Mouse (Mus musculus) ES-Bruce4 (cell line): ENCODE measurements around the gene Abhd17b. TPM values are rescaled to one million over a fixed set of nuclear protein-coding genes. Genes with fewer than 3 reads are reported as not detected.

Experiments used
- H3K27ac ChIP-seq: 2 replicates; pipeline ENCODE4 v1.5.1; 2012; ENCODE audit warnings: low read length, inconsistent platforms; ENCODE audit not compliant: insufficient read depth
- H3K27me3 ChIP-seq: 2 replicates; pipeline ENCODE4 v1.6.1; 2012; ENCODE audit warnings: mild to moderate bottlenecking, low read length, inconsistent platforms; ENCODE audit not compliant: control insufficient read depth, poor library complexity, insufficient read depth, severe bottlenecking
- H3K36me3 ChIP-seq: 2 replicates; pipeline ENCODE4 v1.6.1; 2012; ENCODE audit warnings: inconsistent platforms, mild to moderate bottlenecking, low read length, moderate library complexity; ENCODE audit not compliant: control insufficient read depth, poor library complexity, insufficient read depth, severe bottlenecking
- H3K4me1 ChIP-seq: one replicate; pipeline ENCODE4 v1.8.1; 2011; ENCODE audit warnings: low read length; ENCODE audit not compliant: control insufficient read depth, insufficient read depth
- H3K4me3 ChIP-seq: 2 replicates; pipeline ENCODE4 v1.5.1; 2011; ENCODE audit warnings: low read depth, mild to moderate bottlenecking, low read length
- H3K9ac ChIP-seq: 2 replicates; pipeline ENCODE4 v1.6.1; 2012; ENCODE audit warnings: low read depth, mild to moderate bottlenecking, inconsistent platforms; ENCODE audit not compliant: poor library complexity, severe bottlenecking
- H3K9me3 ChIP-seq: replicated peaks from 2 replicates; pipeline ENCODE4 v1.6.1; 2012; ENCODE audit warnings: mild to moderate bottlenecking, low read length, inconsistent platforms; ENCODE audit not compliant: control insufficient read depth, poor library complexity, insufficient read depth, severe bottlenecking
- CTCF ChIP-seq: IDR thresholded peaks from one replicate; pipeline ENCODE4 v1.8.1; 2011; ENCODE audit warnings: low read depth, low read length
- EP300 ChIP-seq: IDR thresholded peaks from 2 replicates; pipeline ENCODE4 v1.6.1; 2011; ENCODE audit warnings: low read depth, low read length; ENCODE audit not compliant: insufficient read depth
- POLR2A ChIP-seq: IDR thresholded peaks from one replicate; pipeline ENCODE4 v1.8.1; 2011; ENCODE audit warnings: low read length; ENCODE audit not compliant: insufficient read depth
- polyA plus RNA-seq: library from polyadenylated mRNA; stranded (reverse); fragments of >200 nt; gene quantifications from 2 replicates; pipeline ENCODE4 v1.2.4, GENCODE M21; 2011; ENCODE audit warnings: low read depth; ENCODE audit not compliant: missing spikeins, insufficient read depth, insufficient read length

Gene Abhd17b
- polyA plus RNA-seq, 1 experiment: 36.7 TPM

DNA sequence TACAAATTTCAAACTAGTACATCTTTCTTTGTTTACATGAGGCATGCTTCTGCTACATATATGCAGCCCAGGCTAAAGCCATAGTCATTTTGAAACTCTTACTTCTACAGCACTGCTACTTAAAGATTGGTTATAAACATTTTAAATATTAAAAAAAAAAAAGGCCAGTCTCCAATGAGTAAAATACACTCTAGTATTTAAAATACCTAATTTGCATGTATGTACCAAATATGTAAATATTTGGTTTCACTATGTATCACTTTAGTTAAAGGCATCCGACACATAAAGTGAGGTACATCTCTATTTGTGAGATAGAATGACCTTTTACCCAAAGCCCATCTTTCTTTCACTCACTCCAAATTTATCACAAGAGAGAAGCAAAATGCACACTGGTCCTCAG is 24.0 kb upstream of the Abhd17b start:
- no peak overlapping the region for H3K4me3 ChIP-seq
- no peaks in the 10 kb centered on the region for H3K36me3 ChIP-seq
- no peaks in the 10 kb centered on the region for H3K9me3 ChIP-seq
- H3K27ac ChIP-seq: no peak overlapping the region
- H3K9ac ChIP-seq: no peak overlapping the region
- no peaks in the 10 kb centered on the region for H3K27me3 ChIP-seq
- TF ChIP-seq EP300: no peak
- TF ChIP-seq CTCF: no peak
- no peak for TF ChIP-seq POLR2A
- H3K4me1 ChIP-seq: no peaks in the 10 kb centered on the region

DNA sequence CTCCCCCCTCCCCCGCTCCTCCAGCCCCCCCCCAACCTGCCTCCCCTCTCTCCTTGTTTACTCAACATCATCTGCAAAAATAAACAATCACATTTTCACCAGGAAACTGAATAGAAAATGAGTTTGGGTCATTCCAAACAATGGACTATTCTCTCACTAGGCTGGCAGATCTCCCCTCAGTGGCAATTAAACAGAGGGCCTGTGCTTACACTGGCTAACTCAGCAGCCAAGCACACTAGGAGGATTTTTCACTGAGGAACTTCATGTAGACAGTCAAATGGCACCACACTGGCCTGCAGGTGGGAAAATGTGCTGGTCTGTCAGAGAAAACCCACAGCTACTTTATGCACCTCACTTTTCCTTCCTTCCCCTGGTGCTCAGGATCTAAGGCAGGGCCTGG is 23.5 kb upstream of the Abhd17b start:
- Histone ChIP-seq H3K27me3 (no peaks in the 10 kb centered on the region), H3K4me1 (no peaks in the 10 kb centered on the region), H3K4me3 (no peak overlapping the region), H3K27ac (no peak overlapping the region), H3K36me3 (no peaks in the 10 kb centered on the region), H3K9ac (no peak overlapping the region), H3K9me3 (no peaks in the 10 kb centered on the region)
- TF ChIP-seq CTCF (no peak), EP300 (no peak), POLR2A (no peak)

DNA sequence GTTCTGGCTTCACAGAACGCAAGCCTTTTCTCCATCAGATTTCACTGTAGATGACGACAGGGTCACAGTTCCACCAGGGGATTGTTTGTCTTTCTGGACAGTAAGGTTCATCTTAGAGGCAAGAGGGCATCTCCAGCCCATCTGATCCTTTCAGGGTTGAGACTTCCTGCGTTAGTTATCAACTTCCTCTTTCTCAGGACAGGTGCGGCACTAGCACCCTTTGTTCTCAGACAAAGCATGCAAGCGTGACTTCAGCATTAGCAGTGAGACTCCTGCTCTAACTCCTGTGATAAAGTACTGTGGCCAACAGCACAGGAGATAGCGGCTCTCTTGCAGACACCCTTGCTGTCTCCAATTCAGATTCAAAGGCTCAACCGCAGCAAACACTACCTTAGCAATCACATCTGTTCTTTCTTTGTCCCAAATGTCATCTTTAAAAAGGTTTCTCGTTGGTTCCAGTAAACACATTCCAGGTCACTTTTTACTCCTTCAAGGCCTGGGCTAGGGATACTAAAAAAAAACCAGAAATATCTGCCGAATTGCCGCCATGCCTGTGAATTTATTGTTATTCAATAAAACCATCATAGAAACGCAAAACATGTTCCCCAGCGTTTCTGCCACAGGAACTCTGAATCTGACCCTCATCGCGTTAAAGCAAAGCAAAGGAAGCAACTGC is 22.2 kb upstream of the Abhd17b start:
- Histone ChIP-seq H3K4me3 (no peak overlapping the region), H3K27me3 (no peaks in the 10 kb centered on the region), H3K9ac (no peak overlapping the region), H3K9me3 (no peaks in the 10 kb centered on the region), H3K4me1 (no peaks in the 10 kb centered on the region), H3K27ac (peak overlapping the region; percentile 55; the same call in 1 of the 2 replicates), H3K36me3 (no peaks in the 10 kb centered on the region)
- no peak for TF ChIP-seq POLR2A
- TF ChIP-seq EP300: no peak
- TF ChIP-seq CTCF: no peak

DNA sequence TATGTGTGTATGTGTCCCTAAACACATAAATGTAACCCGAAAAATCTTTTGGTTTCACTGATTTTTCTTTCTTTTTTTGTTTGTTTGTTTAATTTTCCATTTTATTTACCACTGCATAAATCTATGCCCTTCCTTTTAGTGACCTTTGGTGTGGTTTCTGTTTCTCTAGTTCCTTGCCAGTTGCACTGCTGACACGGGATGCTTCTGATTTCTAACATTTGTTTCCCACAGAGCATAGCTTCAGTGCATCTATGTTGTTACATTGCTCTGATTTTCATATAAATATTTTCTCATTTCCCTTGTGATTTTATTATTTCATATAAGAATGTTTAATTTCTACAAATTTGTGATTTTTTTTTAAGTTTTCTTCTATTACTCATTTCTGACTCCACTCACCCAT is 17.6 kb upstream of the Abhd17b start:
- Histone ChIP-seq H3K9me3 (no peaks in the 10 kb centered on the region), H3K27ac (no peak overlapping the region), H3K4me1 (no peaks in the 10 kb centered on the region), H3K27me3 (no peaks in the 10 kb centered on the region), H3K9ac (no peak overlapping the region), H3K36me3 (no peaks in the 10 kb centered on the region), H3K4me3 (no peak overlapping the region)
- TF ChIP-seq POLR2A (no peak), EP300 (no peak), CTCF (no peak)

DNA sequence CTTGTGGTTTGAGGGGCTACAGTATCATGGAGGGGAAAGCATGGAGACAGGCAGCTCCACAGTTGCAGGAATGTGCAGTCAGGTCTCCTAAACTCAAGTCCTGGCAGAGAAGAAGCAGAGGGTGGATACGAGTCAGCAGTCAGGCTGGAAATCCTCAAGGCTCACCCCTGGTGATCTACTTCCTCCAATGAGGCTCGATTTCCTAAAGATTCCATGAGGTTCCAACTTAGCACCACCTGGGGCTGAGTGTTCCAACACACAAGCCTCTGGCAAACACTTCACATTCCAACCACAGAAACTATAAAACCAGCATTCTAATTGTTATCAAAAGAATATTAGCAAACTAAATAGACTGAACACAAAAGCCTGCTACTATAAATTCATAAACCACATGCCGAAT is 16.1 kb upstream of the Abhd17b start:
- TF ChIP-seq CTCF (no peak), POLR2A (no peak), EP300 (no peak)
- Histone ChIP-seq H3K4me1 (no peaks in the 10 kb centered on the region), H3K9ac (no peak overlapping the region), H3K9me3 (no peaks in the 10 kb centered on the region), H3K4me3 (no peak overlapping the region), H3K36me3 (no peaks in the 10 kb centered on the region), H3K27me3 (no peaks in the 10 kb centered on the region), H3K27ac (no peak overlapping the region)

DNA sequence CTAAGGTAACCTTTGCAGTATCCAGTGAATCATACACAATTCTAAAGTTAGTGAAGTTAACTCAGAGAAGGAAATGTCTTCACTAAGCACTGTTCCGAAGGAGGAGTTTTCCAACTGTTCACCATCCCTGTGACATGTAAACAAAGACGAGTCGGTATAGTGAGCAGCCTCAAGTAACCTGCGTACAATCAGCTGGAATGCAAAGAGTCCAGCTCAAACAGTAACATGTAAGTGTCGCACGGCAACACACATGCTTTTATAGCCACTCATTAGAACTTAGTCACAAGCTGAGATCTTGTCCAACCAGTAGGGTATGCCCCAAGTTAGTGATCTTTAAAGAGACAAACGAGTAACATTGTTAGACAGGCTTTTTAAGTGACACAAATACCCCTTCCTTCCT is 15.3 kb upstream of the Abhd17b start:
- TF ChIP-seq CTCF (no peak), EP300 (no peak), POLR2A (no peak)
- H3K9me3 ChIP-seq: no peaks in the 10 kb centered on the region
- no peak overlapping the region for H3K27ac ChIP-seq

More for the DNA sequence above, 15.3 kb upstream of the Abhd17b start:
- Histone ChIP-seq H3K4me1 (no peaks in the 10 kb centered on the region), H3K9ac (no peak overlapping the region), H3K36me3 (no peaks in the 10 kb centered on the region), H3K4me3 (no peak overlapping the region), H3K27me3 (no peaks in the 10 kb centered on the region)
